Mouse (Mus musculus) cortical plate, adult 2 months (tissue): ENCODE results near the gene Gm6268.

Experiments
- CTCF ChIP-seq: fragments of 200-500 bp; IDR thresholded peaks from 2 replicates; pipeline ENCODE4 v1.5.1; 2011; ENCODE audit warnings: mild to moderate bottlenecking, control low read depth, low read length; ENCODE audit not compliant: insufficient read depth; ENCODE audit errors: extremely low read depth
- POLR2A ChIP-seq: fragments of 200-500 bp; IDR thresholded peaks from 2 replicates; pipeline ENCODE4 v1.6.1; 2011; ENCODE audit warnings: mild to moderate bottlenecking, low read length, control low read depth; ENCODE audit not compliant: insufficient read depth; ENCODE audit errors: extremely low read depth

DNA sequence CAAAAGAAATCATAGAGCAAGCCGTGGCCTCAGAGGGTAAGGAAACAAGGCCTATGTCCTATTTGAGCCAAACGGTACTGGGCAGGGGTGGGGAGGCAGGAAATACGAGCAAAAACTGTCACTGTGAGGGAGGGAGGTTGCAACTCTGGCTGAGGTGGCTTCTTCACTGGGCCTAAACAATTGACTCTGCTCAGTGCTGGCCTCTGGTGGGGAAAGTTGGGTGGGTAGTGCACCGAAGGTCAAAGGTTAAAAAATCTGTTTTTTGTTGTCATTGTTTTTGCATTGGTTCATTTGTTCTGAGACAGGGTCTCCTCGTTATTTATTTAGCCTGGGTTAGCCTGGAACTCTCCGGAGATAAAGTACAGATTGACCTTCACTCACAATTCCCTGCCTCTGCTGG lies 1.2 kb downstream of the Gm6268 start:
- TF ChIP-seq CTCF (no peak), POLR2A (no peak)
